In genomic region chr13:103646035-103646434, GRCm38 (mm10) we compare ENCODE assay signal across 8 mouse cellular contexts.
DNase-seq lines count a peak whose midpoint lies in the region; ATAC-seq lines count a peak whose summit lies in the region.
"Had no signal": no experiment of that assay in that cellular context is flagged by ENCODE, and none has a peak within 500 bp of the region (broad histone marks: within the 10 kb centered on the region; RNA-seq: fewer than 3 reads in every experiment).

No protein-coding gene starts in this region.

- peak; percentile 27 for DNase-seq in kidney, adult 18-20 months
- DNase-seq in kidney, adult 11 months = no peak
- DNase-seq in A20 (ENCODE audit: low read depth, low spot score) = peak; percentile 50
- DNase-seq in CD4-positive helper T cell, adult 2 months (ENCODE audit: low read depth, low spot score) = peak; percentile 9
- peak; percentile 47 for DNase-seq in embryonic facial prominence, embryonic 11.5 days (ENCODE audit: low spot score)
- peak; percentile 18 for DNase-seq in thymus, postnatal 14 days
- DNase-seq in layer of hippocampus, adult 9-10 months (ENCODE audit: low spot score) = no peak

- H3K27me3 ChIP-seq in embryonic facial prominence, embryonic 11.5 days (ENCODE audit: control insufficient read depth, insufficient read depth, low read length) = no peaks in the 10 kb centered on the region
- H3K27me3 ChIP-seq: limb, embryonic 15.5 days had no signal

- no peaks in the 10 kb centered on the region for H3K9me3 ChIP-seq in embryonic facial prominence, embryonic 11.5 days (replicated peaks; ENCODE audit: control insufficient read depth, low read length)
- H3K9me3 ChIP-seq: limb, embryonic 15.5 days had no signal

- H3K4me2 ChIP-seq in embryonic facial prominence, embryonic 11.5 days (ENCODE audit: low read depth, low read length) = no peak overlapping the region
- H3K4me2 ChIP-seq: limb, embryonic 15.5 days had no signal

- no peak for ATAC-seq in embryonic facial prominence, embryonic 11.5 days (replicated peaks; ENCODE audit: insufficient number of reproducible peaks, low FRiP score, low TSS enrichment, low read depth)

- H3K9ac ChIP-seq in embryonic facial prominence, embryonic 11.5 days (replicated peaks; ENCODE audit: low read length) = no peak overlapping the region
- H3K9ac ChIP-seq: limb, embryonic 15.5 days had no signal

- H3K4me3 ChIP-seq in embryonic facial prominence, embryonic 11.5 days (ENCODE audit: low read depth, low read length) = no peak overlapping the region
- H3K4me3 ChIP-seq: limb, embryonic 15.5 days had no signal

- H3K27ac ChIP-seq in embryonic facial prominence, embryonic 11.5 days (replicated peaks; ENCODE audit: low read depth, low read length) = no peak overlapping the region
- H3K27ac ChIP-seq: limb, embryonic 15.5 days had no signal

- no peaks in the 10 kb centered on the region for H3K36me3 ChIP-seq in embryonic facial prominence, embryonic 11.5 days (replicated peaks; ENCODE audit: control insufficient read depth, insufficient read depth, low read depth, low read length)
- H3K36me3 ChIP-seq: limb, embryonic 15.5 days had no signal

- no peaks in the 10 kb centered on the region for H3K4me1 ChIP-seq in embryonic facial prominence, embryonic 11.5 days (ENCODE audit: control insufficient read depth, insufficient read depth, low read length)

- 32% methylated on average over 4 of the region's 4 CpGs for WGBS in embryonic facial prominence, embryonic 11.5 days

Comparison
In these comparisons a context has a peak if more than half of its experiments do, and no peak if none do; other contexts are left out.
1. DNase-seq: peak in kidney, adult 18-20 months (single experiment), A20 (single experiment), CD4-positive helper T cell, adult 2 months (single experiment), embryonic facial prominence, embryonic 11.5 days (single experiment) and thymus, postnatal 14 days (single experiment); none in kidney, adult 11 months (single experiment) and layer of hippocampus, adult 9-10 months (single experiment).